Mouse (Mus musculus) C2C12 (cell line): Measurements from ENCODE around the gene Snn. TPM values are rescaled to one million over a fixed set of nuclear protein-coding genes. Genes with fewer than 3 reads are reported as not detected.

Source experiments
- H3K27me3 ChIP-seq: one replicate; pipeline ENCODE4 v1.6.1; 2011; ENCODE audit not compliant: control insufficient read depth, insufficient read depth, insufficient read length
- H3K36me3 ChIP-seq: one replicate; pipeline ENCODE4 v1.6.1; 2011; ENCODE audit not compliant: control insufficient read depth, insufficient read depth
- H3K4me3 ChIP-seq: one replicate; pipeline ENCODE4 v1.5.1; 2011; ENCODE audit warnings: mild to moderate bottlenecking, control low read depth; ENCODE audit not compliant: poor library complexity, insufficient read depth, severe bottlenecking
- H3K79me2 ChIP-seq: one replicate; pipeline ENCODE4 v1.6.1; 2011; ENCODE audit not compliant: control insufficient read depth, insufficient read depth
- H3K79me3 ChIP-seq: one replicate; pipeline ENCODE4 v1.6.1; 2011; ENCODE audit warnings: low read depth, control low read depth
- H3ac ChIP-seq: one replicate; pipeline ENCODE3; 2011; ENCODE audit warnings: low read depth; ENCODE audit not compliant: control insufficient read depth, insufficient read length
- CEBPB ChIP-seq: IDR thresholded peaks from one replicate; pipeline ENCODE4 v1.6.1; 2011; ENCODE audit warnings: low read depth, mild to moderate bottlenecking, control low read depth, moderate library complexity
- CTCF ChIP-seq: IDR thresholded peaks from one replicate; pipeline ENCODE4 v1.5.1; 2011; ENCODE audit not compliant: control insufficient read depth, insufficient read depth, insufficient read length
- FOSL1 ChIP-seq: IDR thresholded peaks from one replicate; pipeline ENCODE4 v1.8.0; 2011; ENCODE audit warnings: mild to moderate bottlenecking, low read length; ENCODE audit not compliant: poor library complexity, insufficient read depth, severe bottlenecking
- MAX ChIP-seq: IDR thresholded peaks from one replicate; pipeline ENCODE4 v1.6.1; 2011; ENCODE audit warnings: mild to moderate bottlenecking, control low read depth
- MYOD1 ChIP-seq: IDR thresholded peaks from one replicate; pipeline ENCODE4 v1.6.1; 2011; ENCODE audit warnings: low read depth; ENCODE audit not compliant: control insufficient read depth, insufficient read length
- MYOG ChIP-seq: IDR thresholded peaks from one replicate; pipeline ENCODE4 v1.6.1; 2011; ENCODE audit not compliant: control insufficient read depth, insufficient read length; ENCODE audit errors: extremely low read depth
- USF1 ChIP-seq: IDR thresholded peaks from one replicate; pipeline ENCODE4 v1.6.1; 2011; ENCODE audit warnings: low read depth, mild to moderate bottlenecking, control low read depth, moderate library complexity
- polyA plus RNA-seq: library from polyadenylated mRNA; unstranded; fragments of >200 nt; fragmentation: generic; extraction: Trizol; gene quantifications from one replicate; pipeline ENCODE4 v1.2.1, GENCODE M21; 2012; ENCODE audit warnings: missing spikeins

Gene Snn
- polyA plus RNA-seq, 1 experiment: 54.1 TPM

GRCm38 (mm10) chr16:11069710-11070420, 9.1 kb downstream of the Snn start:
- Histone ChIP-seq H3K4me3 (no peak overlapping the region), H3K79me2 (peaks cover 85% of the 10 kb centered on the region), H3K79me3 (peaks cover 34% of the 10 kb centered on the region), H3K27me3 (no peaks in the 10 kb centered on the region), H3ac (no peak overlapping the region), H3K36me3 (peaks cover 30% of the 10 kb centered on the region)
- TF ChIP-seq CTCF (no peak), MYOD1 (no peak), FOSL1 (no peak), MYOG (no peak), MAX (no peak), CEBPB (no peak), USF1 (no peak)

- Histone ChIP-seq H3K4me3 (no peak overlapping the region), H3K79me2 (peaks cover 96% of the 10 kb centered on the region), H3K36me3 (peaks cover 43% of the 10 kb centered on the region), H3K27me3 (no peaks in the 10 kb centered on the region), H3ac (no peak overlapping the region), H3K79me3 (peaks cover 34% of the 10 kb centered on the region)
- TF ChIP-seq CTCF (no peak), USF1 (no peak), MYOG (no peak), FOSL1 (no peak), MYOD1 (no peak), CEBPB (no peak), MAX (no peak)
These were observed 10.4 kb downstream of the Snn start for GRCm38 (mm10) chr16:11071176-11071575.

GRCm38 (mm10) chr16:11071887-11072286, 11.1 kb downstream of the Snn start:
- H3K79me2 ChIP-seq: peaks cover 95% of the 10 kb centered on the region
- no peak overlapping the region for H3K4me3 ChIP-seq
- peaks cover 46% of the 10 kb centered on the region for H3K36me3 ChIP-seq
- H3K27me3 ChIP-seq: no peaks in the 10 kb centered on the region
- peaks cover 34% of the 10 kb centered on the region for H3K79me3 ChIP-seq
- TF ChIP-seq CTCF (no peak), FOSL1 (no peak), MAX (no peak), MYOD1 (no peak), USF1 (no peak), MYOG (no peak), CEBPB (no peak)
- H3ac ChIP-seq: no peak overlapping the region

- peaks cover 89% of the 10 kb centered on the region for H3K79me2 ChIP-seq
- no peak overlapping the region for H3ac ChIP-seq
- no peak overlapping the region for H3K4me3 ChIP-seq
- peaks cover 29% of the 10 kb centered on the region for H3K79me3 ChIP-seq
- no peaks in the 10 kb centered on the region for H3K27me3 ChIP-seq
- no peak for TF ChIP-seq MAX
- TF ChIP-seq USF1: no peak
- TF ChIP-seq CTCF: no peak
- no peak for TF ChIP-seq CEBPB
- H3K36me3 ChIP-seq: peaks cover 47% of the 10 kb centered on the region
These were observed 11.7 kb downstream of the Snn start for GRCm38 (mm10) chr16:11072454-11072853.

GRCm38 (mm10) chr16:11073060-11073459, 12.3 kb downstream of the Snn start:
- TF ChIP-seq CTCF: no peak
- no peak for TF ChIP-seq USF1
- TF ChIP-seq MYOG: no peak
- TF ChIP-seq MYOD1: no peak
- no peak for TF ChIP-seq MAX
- no peak for TF ChIP-seq FOSL1
- no peak for TF ChIP-seq CEBPB
- Histone ChIP-seq H3K79me3 (peaks cover 25% of the 10 kb centered on the region), H3K27me3 (no peaks in the 10 kb centered on the region), H3ac (no peak overlapping the region), H3K79me2 (peaks cover 83% of the 10 kb centered on the region), H3K4me3 (no peak overlapping the region), H3K36me3 (peaks cover 52% of the 10 kb centered on the region)

DNA sequence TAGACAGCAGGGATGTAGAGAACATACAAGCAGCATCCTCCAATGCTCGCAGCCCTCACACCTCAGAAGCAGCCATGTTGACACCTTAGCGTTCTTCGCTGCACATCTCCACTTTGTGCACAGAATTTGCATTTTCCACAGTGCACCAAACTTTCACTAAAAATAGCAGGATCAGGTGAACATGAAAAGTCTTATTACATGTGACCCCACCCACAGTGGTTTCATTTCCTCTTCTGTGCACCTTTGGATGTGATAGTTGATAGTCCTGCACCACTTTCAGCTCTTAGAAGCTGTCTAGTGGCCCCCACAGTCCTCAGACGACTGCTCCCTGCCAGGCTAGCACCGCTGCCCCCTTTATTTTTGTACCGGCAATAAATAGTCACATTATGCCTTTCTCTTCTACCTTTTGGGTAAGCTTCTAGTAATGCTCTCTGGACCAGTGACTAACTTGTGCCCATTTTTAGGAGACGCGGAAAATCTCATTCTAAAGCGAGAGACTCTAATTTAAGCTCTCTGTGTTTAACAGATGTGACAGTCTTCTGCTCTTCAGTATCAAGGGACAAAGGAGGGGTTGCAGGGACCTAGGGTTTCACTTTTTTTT, 17.0 kb downstream of the Snn start:
- Histone ChIP-seq H3K27me3 (no peaks in the 10 kb centered on the region), H3K79me3 (peaks cover 5% of the 10 kb centered on the region), H3K4me3 (no peak overlapping the region), H3ac (no peak overlapping the region), H3K79me2 (peaks cover 43% of the 10 kb centered on the region), H3K36me3 (peaks cover 66% of the 10 kb centered on the region)
- TF ChIP-seq MAX (no peak), MYOG (no peak)
